Mouse (Mus musculus): ENCODE results near the gene Oxgr1.

The Oxgr1 gene

GRCm38 (mm10) chr14:120042187-120042820 is at the start of gene Oxgr1:
TSS of gene Oxgr1 (minus strand) at chr14:120042435.
- peak; percentile 66 for DNase-seq

GRCm38 (mm10) chr14:120090401-120090800 is 48.2 kb upstream of the Oxgr1 start:
- no peak for DNase-seq

GRCm38 (mm10) chr14:120089649-120090360 is 47.6 kb upstream of the Oxgr1 start:
- DNase-seq, result peak; percentile 9

- no peak for DNase-seq
Observed at GRCm38 (mm10) chr14:120089006-120089648, 46.9 kb upstream of the Oxgr1 start.

- no peak for DNase-seq
Observed at GRCm38 (mm10) chr14:120084084-120084667, 41.9 kb upstream of the Oxgr1 start.

GRCm38 (mm10) chr14:120076192-120076591 is 34.0 kb upstream of the Oxgr1 start:
- peak; percentile 49 for DNase-seq

- no peak for DNase-seq
Observed at GRCm38 (mm10) chr14:120075746-120076145, 33.5 kb upstream of the Oxgr1 start.

GRCm38 (mm10) chr14:120074231-120074630 is 32.0 kb upstream of the Oxgr1 start:
- no peak for DNase-seq

- DNase-seq, result peak; percentile 39
Observed at GRCm38 (mm10) chr14:120061096-120061495, 18.9 kb upstream of the Oxgr1 start.

- DNase-seq, result no peak
Observed at GRCm38 (mm10) chr14:120033454-120033853, 8.8 kb downstream of the Oxgr1 start.

GRCm38 (mm10) chr14:120019948-120020347 is 22.3 kb downstream of the Oxgr1 start:
- DNase-seq, result no peak

GRCm38 (mm10) chr14:120009969-120010872 is 32.0 kb downstream of the Oxgr1 start:
- no peak for DNase-seq

- DNase-seq, result peak; percentile 53
Observed at GRCm38 (mm10) chr14:120005153-120005552, 37.1 kb downstream of the Oxgr1 start.

- DNase-seq, result peak; percentile 65
Observed at GRCm38 (mm10) chr14:120003661-120004060, 38.6 kb downstream of the Oxgr1 start.

- DNase-seq, result peak; percentile 50
Observed at GRCm38 (mm10) chr14:120002673-120003072, 39.6 kb downstream of the Oxgr1 start.

GRCm38 (mm10) chr14:119989651-119990050 is 52.6 kb downstream of the Oxgr1 start:
- DNase-seq, result no peak

- DNase-seq, result peak; percentile 11
Observed at GRCm38 (mm10) chr14:119988937-119989645, 53.1 kb downstream of the Oxgr1 start.

GRCm38 (mm10) chr14:119987257-119987656 is 55.0 kb downstream of the Oxgr1 start:
- peak; percentile 70 for DNase-seq

- DNase-seq, result no peak
Observed at GRCm38 (mm10) chr14:119986778-119987177, 55.5 kb downstream of the Oxgr1 start.

- DNase-seq, result peak; percentile 6
Observed at GRCm38 (mm10) chr14:119986351-119986750, 55.9 kb downstream of the Oxgr1 start.

GRCm38 (mm10) chr14:119981314-119981713 is 60.9 kb downstream of the Oxgr1 start:
- no peak for DNase-seq
